Mouse (Mus musculus) kidney, embryonic 14.5 days (tissue): ENCODE results near the gene Usp40. TPM values are rescaled to one million over a fixed set of nuclear protein-coding genes. Genes with fewer than 3 reads are reported as not detected.
"Not testable (repeated sequence)": the region's sequence is repeated elsewhere in the genome, so short reads cannot be mapped to it uniquely, and the experiment has no call there.

Experiments used
- ATAC-seq: fragments of 200-750 bp; cut with Nextera tagmentation; 2 replicates; pipeline ENCODE4 v1.8.0; 2017; ENCODE audit warnings: moderate number of reproducible peaks, mild to moderate bottlenecking, moderate TSS enrichment, moderate library complexity; ENCODE audit not compliant: low FRiP score, low TSS enrichment
- H3K27ac ChIP-seq: fragments of 300-500 bp; sonication (generic); 2 replicates; pipeline ENCODE4 v1.5.1; 2014; ENCODE audit warnings: low read depth, mild to moderate bottlenecking, low read length, moderate library complexity, mixed read lengths
- H3K27me3 ChIP-seq: fragments of 300-500 bp; sonication (generic); 2 replicates; pipeline ENCODE4 v1.6.1; 2014; ENCODE audit warnings: mild to moderate bottlenecking, low read length; ENCODE audit not compliant: control insufficient read depth, insufficient read depth
- H3K36me3 ChIP-seq: fragments of 300-500 bp; sonication (generic); 2 replicates; pipeline ENCODE4 v1.6.1; 2014; ENCODE audit warnings: low read length, mixed read lengths; ENCODE audit not compliant: control insufficient read depth, insufficient read depth
- H3K4me1 ChIP-seq: fragments of 300-500 bp; sonication (generic); 2 replicates; pipeline ENCODE4 v1.6.1; 2014; ENCODE audit warnings: low read length, mixed read lengths; ENCODE audit not compliant: control insufficient read depth, insufficient read depth
- H3K4me2 ChIP-seq: fragments of 300-500 bp; sonication (generic); replicated peaks from 2 replicates; pipeline ENCODE4 v1.6.1; 2014; ENCODE audit warnings: low read depth, mild to moderate bottlenecking, low read length
- H3K4me3 ChIP-seq: fragments of 300-500 bp; sonication (generic); 2 replicates; pipeline ENCODE4 v1.5.1; 2014; ENCODE audit warnings: mild to moderate bottlenecking, low read length
- H3K9ac ChIP-seq: fragments of 300-500 bp; sonication (generic); 2 replicates; pipeline ENCODE4 v1.6.1; 2014; ENCODE audit warnings: low read depth, mild to moderate bottlenecking, low read length, moderate library complexity
- H3K9me3 ChIP-seq: fragments of 300-500 bp; sonication (generic); 2 replicates; pipeline ENCODE4 v1.6.1; 2016; ENCODE audit warnings: low read length; ENCODE audit not compliant: control insufficient read depth
- WGBS: fragments of 180-500 bp; shearing (Covaris S2); extraction: QIAGEN DNeasy Blood & Tissue Kit; methylation state at CpG from one replicate; pipeline ENCODE4 v1.1.7; 2014; 5-methylcytosine and 5-hydroxymethylcytosine counted together
- polyA plus RNA-seq: library from polyadenylated mRNA; unstranded; fragments of >200 nt; fragmentation: Nextera tagmentation; extraction: Ambion mirVana; gene quantifications from 2 replicates; pipeline ENCODE4 v1.2.1, GENCODE M21; 2014

The Usp40 gene
- 26.6 and 41.5 TPM in 2 replicates for polyA plus RNA-seq

- peak within 1 kb of the TSS; percentile 76 for H3K4me2 ChIP-seq
- WGBS = under 1% methylated on average over 45 of the region's 45 CpGs
Observed at GRCm38 (mm10) chr1:88008211-88008697, at the start of gene Usp40. Gene Usp40, minus strand, starts transcription at chr1:88008551.

DNA sequence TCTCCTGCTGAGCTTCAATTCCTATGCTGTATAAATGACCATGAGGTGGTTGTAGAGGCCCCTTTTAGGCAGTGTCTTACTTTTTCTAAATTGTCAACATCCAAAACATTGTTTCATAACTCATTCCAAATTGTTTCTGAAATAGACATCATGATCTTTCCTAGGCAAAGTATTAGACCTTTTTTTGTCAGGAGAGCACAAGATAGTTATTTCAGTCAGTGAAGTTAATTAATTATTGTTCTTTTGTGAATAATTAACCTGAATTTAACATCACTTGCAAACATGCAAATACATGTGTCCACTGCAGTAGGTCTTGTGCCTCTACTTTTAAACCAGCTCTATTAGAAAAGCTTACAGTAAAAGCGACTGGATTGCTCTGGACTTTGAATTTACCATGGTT is 46.7 kb upstream of the Usp40 start, which contains the start of gene Ugt1a10:
TSS of gene Ugt1a10 (plus strand) at position 301 of the 400 bp plus-strand sequence.
- ATAC-seq = no peak
- no peak within 1 kb of the TSS for H3K4me2 ChIP-seq
- no peaks in the 10 kb centered on the region for H3K36me3 ChIP-seq
- no peak within 1 kb of the TSS for H3K9ac ChIP-seq
- no peaks in the 10 kb centered on the region for H3K27me3 ChIP-seq
- no peaks in the 10 kb centered on the region for H3K9me3 ChIP-seq
- WGBS = 80% methylated on average over 1 of the region's 1 CpGs
- no peaks in the 10 kb centered on the region for H3K4me1 ChIP-seq
- no peak within 1 kb of the TSS for H3K4me3 ChIP-seq
- H3K27ac ChIP-seq = no peak within 1 kb of the TSS

More at GRCm38 (mm10) chr1:88008211-88008697, at the start of gene Usp40:
- Histone ChIP-seq H3K27me3 (no peaks in the 10 kb centered on the region), H3K27ac (peak within 1 kb of the TSS; percentile 87), H3K36me3 (peaks cover 10% of the 10 kb centered on the region; the same call in 1 of the 2 replicates), H3K9ac (peak within 1 kb of the TSS; percentile 92), H3K9me3 (no peaks in the 10 kb centered on the region), H3K4me1 (peaks cover 10% of the 10 kb centered on the region; the same call in 1 of the 2 replicates), H3K4me3 (peak within 1 kb of the TSS; percentile 63)
- ATAC-seq = peak; percentile 96

GRCm38 (mm10) chr1:88047408-88047807 is 39.1 kb upstream of the Usp40 start:
- 88% methylated on average over 2 of the region's 2 CpGs for WGBS
- H3K4me2 ChIP-seq, ATAC-seq: not testable (repeated sequence)

DNA sequence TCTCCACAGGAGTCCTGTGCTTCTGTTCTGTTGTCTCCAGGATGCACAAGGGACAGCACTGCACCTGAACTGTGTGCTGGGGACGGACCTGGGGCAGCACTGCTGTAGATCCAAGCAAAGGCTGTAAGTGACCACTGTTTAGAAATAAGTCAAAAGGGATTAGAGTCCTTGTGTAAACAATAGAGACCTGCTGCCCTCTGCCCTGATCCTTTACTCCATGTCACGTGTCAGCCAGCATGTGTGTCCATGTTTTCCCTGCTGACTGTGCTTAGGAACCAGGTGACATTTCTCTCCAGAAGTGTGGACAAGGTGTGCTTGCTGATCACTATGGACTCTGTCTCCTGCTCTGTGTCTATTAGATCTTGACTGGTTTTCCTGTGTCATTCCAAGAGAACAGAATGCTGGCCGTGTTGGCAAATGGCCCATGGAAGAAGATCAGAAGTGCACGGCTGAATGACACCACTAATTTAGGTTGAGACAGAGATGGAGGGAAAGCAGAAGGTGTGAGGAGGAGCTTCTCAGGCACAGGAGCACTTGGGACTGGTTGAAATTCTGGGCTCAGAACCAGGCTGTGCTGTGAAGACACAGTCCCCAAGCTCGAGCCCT is 36.6 kb upstream of the Usp40 start:
- not testable (repeated sequence) for H3K4me3 ChIP-seq, H3K9me3 ChIP-seq, H3K4me2 ChIP-seq, H3K27me3 ChIP-seq, ATAC-seq, H3K9ac ChIP-seq, H3K4me1 ChIP-seq, H3K36me3 ChIP-seq, H3K27ac ChIP-seq
- 48% methylated on average over 3 of the region's 5 CpGs for WGBS

More at GRCm38 (mm10) chr1:88047408-88047807, 39.1 kb upstream of the Usp40 start:
- H3K9me3 ChIP-seq, H3K36me3 ChIP-seq, H3K4me1 ChIP-seq, H3K27ac ChIP-seq, H3K9ac ChIP-seq, H3K27me3 ChIP-seq, H3K4me3 ChIP-seq: not testable (repeated sequence)

DNA sequence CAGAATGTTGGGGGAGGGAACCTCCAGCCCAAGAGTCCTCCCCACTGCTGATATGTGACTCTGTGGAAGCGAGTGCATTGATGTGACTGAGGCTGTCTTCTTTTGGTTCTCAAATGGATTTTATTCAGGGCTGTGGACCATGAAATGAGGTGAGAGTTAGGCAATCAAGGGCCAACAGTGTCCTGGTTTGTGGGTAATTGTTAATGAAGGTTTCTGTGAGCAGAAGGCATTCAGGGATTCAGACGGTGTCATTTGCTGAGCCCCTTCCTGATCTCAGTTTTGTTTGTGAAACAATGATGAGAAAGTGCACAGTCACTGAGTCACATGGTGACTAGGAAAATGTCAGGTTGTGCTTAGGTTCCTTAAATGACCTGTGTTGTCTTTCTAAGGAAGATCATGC is 34.7 kb upstream of the Usp40 start:
- not testable (repeated sequence) for H3K27ac ChIP-seq, H3K4me1 ChIP-seq, H3K4me2 ChIP-seq, H3K9ac ChIP-seq, H3K27me3 ChIP-seq, H3K36me3 ChIP-seq, H3K4me3 ChIP-seq, H3K9me3 ChIP-seq
- WGBS = 69% methylated on average over 1 of the region's 2 CpGs
- peak; percentile 60; the same call in 1 of the 2 replicates for ATAC-seq

- 83% methylated on average over 3 of the region's 3 CpGs for WGBS
- H3K4me3 ChIP-seq, ATAC-seq: not testable (repeated sequence)
Observed at GRCm38 (mm10) chr1:88025244-88025643, 16.9 kb upstream of the Usp40 start.

GRCm38 (mm10) chr1:88015371-88015770 is 7.0 kb upstream of the Usp40 start:
- no peak for ATAC-seq
- Histone ChIP-seq H3K27me3 (no peaks in the 10 kb centered on the region), H3K4me2 (no peak overlapping the region), H3K36me3 (no peaks in the 10 kb centered on the region), H3K9me3 (0 out of 2 replicates have a peak, but pooled peaks cover 5% of the 10 kb centered on the region), H3K27ac (no peak overlapping the region), H3K9ac (no peak overlapping the region), H3K4me1 (no peaks in the 10 kb centered on the region), H3K4me3 (no peak overlapping the region)
- 90% methylated on average over 6 of the region's 6 CpGs for WGBS

More at GRCm38 (mm10) chr1:88025244-88025643, 16.9 kb upstream of the Usp40 start:
- not testable (repeated sequence) for H3K9me3 ChIP-seq, H3K36me3 ChIP-seq, H3K27ac ChIP-seq, H3K4me1 ChIP-seq, H3K4me2 ChIP-seq, H3K27me3 ChIP-seq, H3K9ac ChIP-seq

- no peak for ATAC-seq
- 94% methylated on average over 4 of the region's 4 CpGs for WGBS
- no peak overlapping the region for H3K27ac ChIP-seq
- 0 out of 2 replicates have a peak, but pooled peaks cover 5% of the 10 kb centered on the region for H3K9me3 ChIP-seq
- H3K27me3 ChIP-seq = no peaks in the 10 kb centered on the region
- H3K9ac ChIP-seq = no peak overlapping the region
- H3K36me3 ChIP-seq = no peaks in the 10 kb centered on the region
- no peak overlapping the region for H3K4me3 ChIP-seq
- no peak overlapping the region for H3K4me2 ChIP-seq
- no peaks in the 10 kb centered on the region for H3K4me1 ChIP-seq
Observed at GRCm38 (mm10) chr1:88014671-88015070, 6.3 kb upstream of the Usp40 start.

DNA sequence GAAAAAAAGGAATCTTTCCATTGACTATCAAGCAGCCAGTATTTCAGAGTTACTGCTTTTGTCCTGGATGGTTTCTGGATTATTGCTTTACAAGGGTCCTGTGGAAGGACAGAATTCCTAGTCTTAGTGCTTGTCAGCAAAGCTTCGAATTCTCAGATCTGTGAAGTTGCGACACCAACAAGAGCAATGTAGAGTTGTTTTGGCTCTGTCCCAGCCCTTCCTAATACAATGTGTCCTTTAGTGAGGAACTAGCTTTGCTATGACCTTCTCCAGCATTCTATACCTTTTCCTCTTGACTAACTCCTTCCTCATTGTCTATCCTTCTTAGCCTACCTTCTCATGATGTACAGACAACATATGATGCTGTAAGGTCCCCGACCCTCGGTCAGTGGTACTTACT is 5.8 kb upstream of the Usp40 start:
- 93% methylated on average over 4 of the region's 4 CpGs for WGBS
- Histone ChIP-seq H3K9ac (no peak overlapping the region), H3K9me3 (0 out of 2 replicates have a peak, but pooled peaks cover 5% of the 10 kb centered on the region), H3K4me1 (no peaks in the 10 kb centered on the region), H3K27ac (no peak overlapping the region), H3K27me3 (no peaks in the 10 kb centered on the region), H3K4me3 (no peak overlapping the region), H3K4me2 (no peak overlapping the region), H3K36me3 (no peaks in the 10 kb centered on the region)
- ATAC-seq = no peak
